Mouse (Mus musculus) MEL (cell line): Measurements from ENCODE around the gene Rae1. TPM values are rescaled to one million over a fixed set of nuclear protein-coding genes. Genes with fewer than 3 reads are reported as not detected.
A peak's percentile ranks its signal among the peaks of the same experiment; 100 is the strongest.

Experiments used
- DNase-seq: peaks from one replicate; pipeline ENCODE4 v3.0.0; 2011; ENCODE audit warnings: low read depth, low spot score
- H3K27ac ChIP-seq: 2 replicates; pipeline ENCODE4 v1.5.1; 2012; ENCODE audit warnings: low read depth, mild to moderate bottlenecking, control low read depth, low read length, moderate library complexity; ENCODE audit not compliant: control insufficient read depth
- H3K27me3 ChIP-seq, 2 experiments: fragments of 150-350 bp in 1 of 2; sonication (generic) in 1 of 2; 2 replicates each; pipeline ENCODE4 v1.6.1; 2012; ENCODE audit warnings: low read length in 2 of 2, mild to moderate bottlenecking in 2 of 2, improper control_type of control experiment in 1 of 2, moderate library complexity in 1 of 2; ENCODE audit not compliant: insufficient read depth in 2 of 2, control insufficient read depth in 1 of 2
- H3K36me3 ChIP-seq, 2 experiments: 2 replicates each; pipeline ENCODE4 v1.6.1; 2012 to 2014; ENCODE audit warnings: low read length in 2 of 2, improper control_type of control experiment in 1 of 2, inconsistent platforms in 1 of 2, mild to moderate bottlenecking in 1 of 2; ENCODE audit not compliant: insufficient read depth in 2 of 2, control insufficient read depth in 1 of 2
- H3K4me1 ChIP-seq, 2 experiments: fragments of 150-350 bp in 1 of 2; sonication (generic) in 1 of 2; 2 replicates each; pipeline ENCODE4 v1.6.1; 2012; ENCODE audit warnings: low read length in 2 of 2, improper control_type of control experiment in 1 of 2, mild to moderate bottlenecking in 1 of 2; ENCODE audit not compliant: insufficient read depth in 2 of 2, control insufficient read depth in 1 of 2
- H3K4me3 ChIP-seq, 2 experiments: fragments of 150-350 bp in 1 of 2; sonication (generic) in 1 of 2; 2 replicates each; pipeline ENCODE4 v1.5.1; 2012; ENCODE audit warnings: low read depth in 2 of 2, low read length in 2 of 2, mild to moderate bottlenecking in 2 of 2, moderate library complexity in 2 of 2, control low read depth in 1 of 2, improper control_type of control experiment in 1 of 2; ENCODE audit not compliant: control insufficient read depth in 1 of 2, insufficient read depth in 1 of 2
- H3K79me2 ChIP-seq: 2 replicates; pipeline ENCODE4 v1.6.1; 2012; ENCODE audit warnings: mild to moderate bottlenecking, low read length, moderate library complexity; ENCODE audit not compliant: control insufficient read depth, poor library complexity, insufficient read depth
- H3K9ac ChIP-seq: 2 replicates; pipeline ENCODE4 v1.6.1; 2012; ENCODE audit warnings: low read depth, mild to moderate bottlenecking, control low read depth, low read length, moderate library complexity; ENCODE audit not compliant: control insufficient read depth, poor library complexity, severe bottlenecking
- H3K9me3 ChIP-seq: fragments of 150-350 bp; sonication (generic); replicated peaks from 2 replicates; pipeline ENCODE4 v1.6.1; 2012; ENCODE audit warnings: mild to moderate bottlenecking, low read length, improper control_type of control experiment, moderate library complexity; ENCODE audit not compliant: insufficient read depth
- BHLHE40 ChIP-seq: IDR thresholded peaks from 2 replicates; pipeline ENCODE4 v1.6.1; 2012; ENCODE audit warnings: low read depth, mild to moderate bottlenecking, inconsistent platforms, low read length, improper control_type of control experiment, borderline replicate concordance
- CHD1 ChIP-seq: IDR thresholded peaks from 2 replicates; pipeline ENCODE4 v1.6.1; 2012; ENCODE audit warnings: low read depth, mild to moderate bottlenecking, inconsistent platforms, low read length, improper control_type of control experiment
- CHD2 ChIP-seq: IDR thresholded peaks from 2 replicates; pipeline ENCODE4 v1.6.1; 2011; ENCODE audit warnings: low read length, improper control_type of control experiment
- CTCF ChIP-seq, 3 experiments: IDR thresholded peaks in 2 of 3; conservative IDR thresholded peaks in 1 of 3; 2 replicates each; pipeline ENCODE4 v1.5.1; 2011 to 2012; ENCODE audit warnings: low read length in 3 of 3, low read depth in 2 of 3, mild to moderate bottlenecking in 2 of 3, improper control_type of control experiment in 1 of 3, inconsistent platforms in 1 of 3, mixed read lengths in 1 of 3, moderate library complexity in 1 of 3; ENCODE audit not compliant: control insufficient read depth in 1 of 3, insufficient read depth in 1 of 3, poor library complexity in 1 of 3, severe bottlenecking in 1 of 3
- E2F4 ChIP-seq: IDR thresholded peaks from 2 replicates; pipeline ENCODE4 v1.6.1; 2011; ENCODE audit warnings: low read depth, low read length, improper control_type of control experiment, borderline replicate concordance
- ELF1 ChIP-seq: IDR thresholded peaks from 2 replicates; pipeline ENCODE4 v1.6.1; 2014; ENCODE audit warnings: low read depth, mild to moderate bottlenecking, inconsistent platforms, low read length, improper control_type of control experiment, moderate library complexity
- EP300 ChIP-seq, 2 experiments: IDR thresholded peaks; 2 replicates each; pipeline ENCODE4 v1.6.1; 2011; ENCODE audit warnings: improper control_type of control experiment in 2 of 2, low read length in 2 of 2, low read depth in 1 of 2, mild to moderate bottlenecking in 1 of 2
- GABPA ChIP-seq: IDR thresholded peaks from 2 replicates; pipeline ENCODE4 v1.6.1; 2012; ENCODE audit warnings: low read depth, mild to moderate bottlenecking, inconsistent platforms, low read length, improper control_type of control experiment, moderate library complexity
- GATA1 ChIP-seq: IDR thresholded peaks from 2 replicates; pipeline ENCODE4 v1.6.1; 2011; ENCODE audit warnings: low read depth, low read length, improper control_type of control experiment
- HCFC1 ChIP-seq: IDR thresholded peaks from 2 replicates; pipeline ENCODE4 v1.6.1; 2012; ENCODE audit warnings: low read depth, mild to moderate bottlenecking, inconsistent platforms, low read length, improper control_type of control experiment, moderate library complexity
- JUND ChIP-seq: IDR thresholded peaks from 2 replicates; pipeline ENCODE4 v1.6.1; 2011; ENCODE audit warnings: low read depth, mild to moderate bottlenecking, improper control_type of control experiment, low read length
- KAT2A ChIP-seq: conservative IDR thresholded peaks from 2 replicates; pipeline ENCODE4 v1.6.1; 2012; ENCODE audit warnings: low read depth, low read length, improper control_type of control experiment, inconsistent platforms
- MAFK ChIP-seq: IDR thresholded peaks from 2 replicates; pipeline ENCODE4 v1.6.1; 2011; ENCODE audit warnings: low read depth, mild to moderate bottlenecking, low read length, improper control_type of control experiment, borderline replicate concordance
- MAX ChIP-seq: IDR thresholded peaks from 2 replicates; pipeline ENCODE4 v1.6.1; 2011; ENCODE audit warnings: low read length, improper control_type of control experiment
- MAZ ChIP-seq: IDR thresholded peaks from 2 replicates; pipeline ENCODE4 v1.6.1; 2012; ENCODE audit warnings: low read depth, mild to moderate bottlenecking, inconsistent platforms, low read length, improper control_type of control experiment
- MEF2A ChIP-seq: IDR thresholded peaks from 2 replicates; pipeline ENCODE4 v1.6.1; 2014; ENCODE audit warnings: low read depth, mild to moderate bottlenecking, inconsistent platforms, low read length, improper control_type of control experiment; ENCODE audit not compliant: poor library complexity, insufficient replicate concordance, severe bottlenecking; ENCODE audit errors: extremely low read depth
- MXI1 ChIP-seq: IDR thresholded peaks from 2 replicates; pipeline ENCODE4 v1.6.1; 2011; ENCODE audit warnings: mild to moderate bottlenecking, low read depth, low read length, improper control_type of control experiment
- MYB ChIP-seq: IDR thresholded peaks from 2 replicates; pipeline ENCODE4 v1.6.1; 2011; ENCODE audit warnings: mild to moderate bottlenecking, low read depth, low read length, improper control_type of control experiment
- MYC ChIP-seq: IDR thresholded peaks from 2 replicates; pipeline ENCODE4 v1.6.1; 2011; ENCODE audit warnings: low read depth, mild to moderate bottlenecking, low read length, improper control_type of control experiment, moderate library complexity
- NELFE ChIP-seq: IDR thresholded peaks from 2 replicates; pipeline ENCODE4 v1.6.1; 2011; ENCODE audit warnings: low read depth, low read length, improper control_type of control experiment
- NRF1 ChIP-seq: IDR thresholded peaks from 2 replicates; pipeline ENCODE4 v1.6.1; 2014; ENCODE audit warnings: low read depth, mild to moderate bottlenecking, inconsistent platforms, low read length, improper control_type of control experiment, moderate library complexity; ENCODE audit not compliant: poor library complexity, insufficient read depth, severe bottlenecking
- POLR2A ChIP-seq, 2 experiments: IDR thresholded peaks; 2 replicates each; pipeline ENCODE4 v1.6.1; 2011 to 2012; ENCODE audit warnings: low read length in 2 of 2, mild to moderate bottlenecking in 2 of 2, control low read depth in 1 of 2, improper control_type of control experiment in 1 of 2, low read depth in 1 of 2, moderate library complexity in 1 of 2; ENCODE audit not compliant: control insufficient read depth in 1 of 2, insufficient read depth in 1 of 2, poor library complexity in 1 of 2
- POLR2AphosphoS2 ChIP-seq: IDR thresholded peaks from 2 replicates; pipeline ENCODE4 v1.6.1; 2011; ENCODE audit warnings: low read length, improper control_type of control experiment
- POLR2AphosphoS5 ChIP-seq: IDR thresholded peaks from 2 replicates; pipeline ENCODE4 v1.6.1; 2012; ENCODE audit warnings: low read depth, borderline replicate concordance, mild to moderate bottlenecking, inconsistent platforms, low read length, moderate library complexity, mixed read lengths
- RAD21 ChIP-seq: IDR thresholded peaks from 2 replicates; pipeline ENCODE4 v1.6.1; 2011; ENCODE audit warnings: mild to moderate bottlenecking, low read depth, low read length, improper control_type of control experiment
- RCOR1 ChIP-seq: IDR thresholded peaks from 2 replicates; pipeline ENCODE4 v1.6.1; 2012; ENCODE audit warnings: low read depth, mild to moderate bottlenecking, inconsistent platforms, low read length, improper control_type of control experiment
- SIN3A ChIP-seq: IDR thresholded peaks from 2 replicates; pipeline ENCODE4 v1.6.1; 2012; ENCODE audit warnings: low read length, improper control_type of control experiment, inconsistent platforms
- SMC3 ChIP-seq: IDR thresholded peaks from 2 replicates; pipeline ENCODE4 v1.6.1; 2011; ENCODE audit warnings: low read depth, low read length, improper control_type of control experiment
- TAL1 ChIP-seq: IDR thresholded peaks from 2 replicates; pipeline ENCODE4 v1.6.1; 2012; ENCODE audit warnings: mild to moderate bottlenecking, inconsistent platforms, low read length, moderate library complexity, mixed read lengths
- TBP ChIP-seq: IDR thresholded peaks from 2 replicates; pipeline ENCODE4 v1.8.0; 2011; ENCODE audit warnings: low read depth, low read length, improper control_type of control experiment
- UBTF ChIP-seq: IDR thresholded peaks from 2 replicates; pipeline ENCODE4 v1.6.1; 2012; ENCODE audit warnings: low read depth, mild to moderate bottlenecking, inconsistent platforms, low read length, improper control_type of control experiment, moderate library complexity, borderline replicate concordance; ENCODE audit not compliant: insufficient read depth
- USF1 ChIP-seq: IDR thresholded peaks from 2 replicates; pipeline ENCODE4 v1.6.1; 2014; ENCODE audit warnings: low read depth, mild to moderate bottlenecking, inconsistent platforms, low read length, improper control_type of control experiment, moderate library complexity
- USF2 ChIP-seq, 2 experiments: IDR thresholded peaks; 2 replicates each; pipeline ENCODE4 v1.6.1; 2011 to 2012; ENCODE audit warnings: improper control_type of control experiment in 2 of 2, low read length in 2 of 2, borderline replicate concordance in 1 of 2, inconsistent platforms in 1 of 2, low read depth in 1 of 2, mild to moderate bottlenecking in 1 of 2; ENCODE audit not compliant: insufficient read depth in 1 of 2
- ZC3H11A ChIP-seq: IDR thresholded peaks from 2 replicates; pipeline ENCODE4 v1.6.1; 2012; ENCODE audit warnings: low read depth, mild to moderate bottlenecking, inconsistent platforms, low read length, improper control_type of control experiment
- ZKSCAN1 ChIP-seq: IDR thresholded peaks from 2 replicates; pipeline ENCODE4 v1.6.1; 2012; ENCODE audit warnings: low read depth, mild to moderate bottlenecking, inconsistent platforms, low read length, improper control_type of control experiment, moderate library complexity
- ZMIZ1 ChIP-seq: IDR thresholded peaks from 2 replicates; pipeline ENCODE4 v1.6.1; 2012; ENCODE audit warnings: low read depth, mild to moderate bottlenecking, inconsistent platforms, low read length, improper control_type of control experiment, moderate library complexity
- ZNF384 ChIP-seq: IDR thresholded peaks from 2 replicates; pipeline ENCODE4 v1.6.1; 2012; ENCODE audit warnings: low read depth, mild to moderate bottlenecking, inconsistent platforms, low read length, improper control_type of control experiment
- polyA plus RNA-seq, 2 experiments: library from polyadenylated mRNA; stranded (reverse) in 1 of 2; unstranded in 1 of 2; fragments of >175 nt in 1 of 2; fragments of >200 nt in 1 of 2; gene quantifications; 2 replicates each; pipeline versions ENCODE4 v1.2.1 to v1.2.4; 2012; ENCODE audit warnings: low replicate concordance in 2 of 2, low read depth in 1 of 2; ENCODE audit not compliant: insufficient read length in 2 of 2, insufficient read depth in 1 of 2, missing spikeins in 1 of 2
- total RNA-seq: library from RNA; depleted of rRNA; stranded (reverse); fragments of 300-350 nt; gene quantifications from 2 replicates; pipeline ENCODE4 v1.2.3, GENCODE M21; 2012

The Rae1 gene
- total and polyA plus RNA-seq, 3 experiments: 156 to 172 TPM; not detected in 1

GRCm38 (mm10) chr2:173019790-173020189 is 19.9 kb downstream of the Rae1 start:
- H3K9ac ChIP-seq: peak overlapping the region; percentile 69
- peaks cover 13 to 41% of the 10 kb centered on the region in 2 experiments for H3K4me1 ChIP-seq
- H3K36me3 ChIP-seq: peaks cover 4 to 35% of the 10 kb centered on the region in 2 experiments; a peak in 3 of 4 replicates
- H3K79me2 ChIP-seq: peaks cover 31% of the 10 kb centered on the region
- H3K27me3 ChIP-seq: no peaks in the 10 kb centered on the region
- DNase-seq: peak; percentile 95
- no peaks in the 10 kb centered on the region for H3K9me3 ChIP-seq
- peak overlapping the region; percentile 48 to 53 for H3K4me3 ChIP-seq
- H3K27ac ChIP-seq: peak overlapping the region; percentile 55
- TF ChIP-seq MYB: no peak
- peak; percentile 56 for TF ChIP-seq NELFE
- no peak for TF ChIP-seq RAD21
- no peak for TF ChIP-seq POLR2AphosphoS5
- no peak for TF ChIP-seq RCOR1
- TF ChIP-seq E2F4: no peak
- TF ChIP-seq ZMIZ1: no peak
- no peak for TF ChIP-seq UBTF
- TF ChIP-seq CHD2: peak; percentile 70
- TF ChIP-seq USF1: peak; percentile 90
- TF ChIP-seq SMC3: no peak
- no peak for TF ChIP-seq ZKSCAN1
- no peak for TF ChIP-seq JUND
- peak; percentile 98 for TF ChIP-seq MYC
- no peak for TF ChIP-seq ZNF384
- no peak for TF ChIP-seq TBP
- no peak for TF ChIP-seq MAFK
- peak in 1 of 2 experiments; percentile 50; a peak in 2 of 4 replicates for TF ChIP-seq EP300 (IDR thresholded peaks at IDR 0.05; ENCODE audit: low read depth in 1 of 2, low read length in 2 of 2)
- TF ChIP-seq USF2 (IDR thresholded peaks at IDR 0.05; ENCODE audit: borderline replicate concordance in 1 of 2, insufficient read depth in 1 of 2, low read depth in 1 of 2, low read length in 2 of 2): peak in 1 of 2 experiments; percentile 34; a peak in 1 of 4 replicates
- peak in 1 of 2 experiments; percentile 81; a peak in 2 of 4 replicates for TF ChIP-seq POLR2A (IDR thresholded peaks at IDR 0.05; ENCODE audit: control insufficient read depth in 1 of 2, insufficient read depth in 1 of 2, low read depth in 1 of 2, low read length in 2 of 2, poor library complexity in 1 of 2)
- TF ChIP-seq BHLHE40: peak; percentile 100
- TF ChIP-seq MEF2A: no peak
- peak; percentile 98 for TF ChIP-seq MAX
- peak; percentile 86 for TF ChIP-seq SIN3A
- TF ChIP-seq POLR2AphosphoS2: no peak; the same call in 1 of the 2 replicates
- TF ChIP-seq GATA1: no peak
- TF ChIP-seq TAL1: no peak
- no peak for TF ChIP-seq ZC3H11A
- peak; percentile 94 for TF ChIP-seq HCFC1
- peak; percentile 69; the same call in 1 of the 2 replicates for TF ChIP-seq KAT2A
- peak; percentile 96 for TF ChIP-seq MXI1
- TF ChIP-seq GABPA: no peak
- TF ChIP-seq NRF1: no peak
- TF ChIP-seq ELF1: peak; percentile 52; the same call in 1 of the 2 replicates
- no peak for TF ChIP-seq CHD1
- TF ChIP-seq CTCF (IDR thresholded peaks at IDR 0.05 in 2 of 3, conservative IDR thresholded peaks at IDR 0.05 in 1 of 3; ENCODE audit: control insufficient read depth in 1 of 3, insufficient read depth in 1 of 3, low read depth in 2 of 3, low read length in 3 of 3, poor library complexity in 1 of 3, severe bottlenecking in 1 of 3): no peak
- peak; percentile 94; the same call in 1 of the 2 replicates for TF ChIP-seq MAZ
